Mouse (Mus musculus): ENCODE measurements around the gene Fam189b.

DNA sequence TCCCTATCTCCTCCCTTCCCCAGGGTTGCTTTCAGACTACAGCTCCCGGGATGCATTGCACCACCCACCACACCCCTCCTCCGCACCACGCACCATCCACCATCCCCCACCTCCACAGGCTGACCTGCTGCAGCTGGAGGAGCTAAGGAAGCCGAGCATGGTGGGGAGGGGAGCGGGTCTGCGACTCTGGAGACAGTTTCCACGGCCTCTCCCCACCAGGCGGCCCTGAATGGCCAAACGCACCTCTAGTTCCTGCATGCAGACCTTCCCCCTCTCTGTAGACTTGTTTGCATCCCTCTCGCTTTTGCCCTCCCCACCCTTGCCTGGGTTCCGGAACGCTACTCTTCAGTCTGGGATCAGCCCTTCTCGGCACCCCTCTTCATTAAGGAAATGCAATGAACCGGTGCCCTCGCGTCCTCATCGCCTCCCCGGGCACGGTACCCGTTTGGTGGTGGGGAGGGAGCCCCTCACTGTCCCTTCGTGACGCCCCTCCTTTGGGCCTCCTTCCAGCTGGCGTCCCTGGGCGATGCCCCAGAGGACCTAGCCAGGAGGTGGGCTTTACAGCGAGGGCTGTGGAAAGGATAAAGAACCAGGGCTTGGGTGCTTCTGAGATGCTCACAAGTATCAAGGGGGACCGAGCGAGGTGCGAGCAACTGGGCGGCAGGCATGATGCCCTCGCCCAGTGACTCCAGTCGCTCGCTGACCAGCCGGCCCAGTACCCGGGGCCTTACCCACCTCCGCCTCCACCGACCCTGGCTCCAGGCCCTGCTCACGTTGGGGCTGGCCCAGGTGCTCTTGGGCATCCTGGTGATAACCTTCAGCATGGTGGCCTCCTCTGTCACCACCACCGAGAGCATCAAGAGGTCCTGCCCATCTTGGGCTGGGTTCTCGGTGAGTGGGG lies at the start of gene Fam189b:
- no peak for TF ChIP-seq GATA1 (IDR thresholded peaks at IDR 0.05; ENCODE audit: low read length)
- no peak for TF ChIP-seq TAL1 (IDR thresholded peaks at IDR 0.05; ENCODE audit: low read length)

Data from erythroblast, embryonic 14.5 days (primary cell).